In the genomic region with DNA sequence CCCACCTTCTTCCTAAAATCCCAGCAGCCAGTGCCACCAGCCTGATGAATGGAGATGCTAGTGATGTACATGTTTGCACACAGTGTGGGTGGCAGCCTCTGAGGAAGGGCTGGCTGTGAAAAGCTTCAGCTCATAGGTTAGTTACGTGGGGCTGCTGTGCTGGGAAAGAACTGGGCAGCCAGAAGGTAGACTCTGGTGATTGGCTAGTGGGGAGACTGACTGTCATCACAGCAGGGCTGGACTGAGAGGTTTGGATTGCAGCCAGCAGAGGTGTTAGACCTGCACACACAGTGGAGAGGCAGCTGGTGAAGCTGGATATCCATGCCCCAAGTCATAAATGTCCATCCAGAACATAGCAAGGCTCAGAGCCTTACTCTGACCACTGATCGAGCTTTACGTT, we compare ENCODE assay signal across 10 mouse cellular contexts. TPM values are rescaled to one million over a fixed set of nuclear protein-coding genes. Genes with fewer than 3 reads are reported as not detected.
DNase-seq lines count a peak whose midpoint lies in the region; ATAC-seq lines count a peak whose summit lies in the region.
"Had no signal": no experiment of that assay in that cellular context is flagged by ENCODE, and none has a peak within 500 bp of the region (broad histone marks: within the 10 kb centered on the region; RNA-seq: fewer than 3 reads in every experiment).

No protein-coding gene starts in this region.

- no peaks in the 10 kb centered on the region for H3K27me3 ChIP-seq in heart, embryonic 10.5 days (ENCODE audit: insufficient read depth, poor library complexity, severe bottlenecking)
- no peaks in the 10 kb centered on the region for H3K27me3 ChIP-seq in liver, embryonic 16.5 days (ENCODE audit: control insufficient read depth, insufficient read depth, low read depth, low read length)
- H3K27me3 ChIP-seq in liver, embryonic 12.5 days (replicated peaks) = no peaks in the 10 kb centered on the region
- H3K27me3 ChIP-seq in heart, embryonic 12.5 days (replicated peaks) = no peaks in the 10 kb centered on the region

- H3K9ac ChIP-seq in liver, embryonic 16.5 days (ENCODE audit: low read depth, low read length) = no peak overlapping the region
- no peak overlapping the region for H3K9ac ChIP-seq in liver, embryonic 12.5 days
- no peak overlapping the region for H3K9ac ChIP-seq in heart, embryonic 12.5 days

- intact Hi-C loops in heart, postnatal 10 days (cut with DNase I) = no loop called here

- peaks cover 49% of the 10 kb centered on the region for H3K4me1 ChIP-seq in heart, embryonic 10.5 days
- peaks cover 5% of the 10 kb centered on the region; the same call in 1 of the 2 replicates for H3K4me1 ChIP-seq in liver, embryonic 16.5 days (ENCODE audit: control insufficient read depth, low read depth, low read length)
- peaks cover 23% of the 10 kb centered on the region for H3K4me1 ChIP-seq in liver, embryonic 12.5 days
- H3K4me1 ChIP-seq in heart, embryonic 12.5 days (replicated peaks) = peaks cover 64% of the 10 kb centered on the region

- 71% methylated on average over 3 of the region's 3 CpGs for WGBS in heart, embryonic 10.5 days
- 72% methylated on average over 3 of the region's 3 CpGs for WGBS in liver, embryonic 16.5 days (ENCODE audit: insufficient replicate concordance)
- 72% methylated on average over 3 of the region's 3 CpGs for WGBS in liver, embryonic 12.5 days (ENCODE audit: insufficient replicate concordance)
- WGBS in heart, embryonic 12.5 days = 60% methylated on average over 3 of the region's 3 CpGs

- no peaks in the 10 kb centered on the region for H3K9me3 ChIP-seq in heart, embryonic 10.5 days
- no peaks in the 10 kb centered on the region for H3K9me3 ChIP-seq in liver, embryonic 16.5 days (replicated peaks; ENCODE audit: control insufficient read depth, low read length)
- no peaks in the 10 kb centered on the region for H3K9me3 ChIP-seq in liver, embryonic 12.5 days (replicated peaks)
- H3K9me3 ChIP-seq in heart, embryonic 12.5 days (replicated peaks) = no peaks in the 10 kb centered on the region

- ATAC-seq in liver, embryonic 16.5 days (ENCODE audit: low read depth) = peak; percentile 92
- no peak for ATAC-seq in liver, embryonic 12.5 days
- ATAC-seq in heart, embryonic 12.5 days (ENCODE audit: insufficient number of reproducible peaks, low FRiP score) = peak; percentile 62; the same call in 1 of the 2 replicates
- ATAC-seq in monocyte, adult 5-6 weeks (replicated peaks; ENCODE audit: insufficient number of reproducible peaks, low FRiP score, low TSS enrichment, poor library complexity, severe bottlenecking) = 0 out of 2 replicates have a peak, but pooled peaks have one; percentile 16

- no peak overlapping the region for H3K27ac ChIP-seq in heart, embryonic 10.5 days
- no peak overlapping the region for H3K27ac ChIP-seq in liver, embryonic 16.5 days (ENCODE audit: low read length)
- H3K27ac ChIP-seq in liver, embryonic 12.5 days = no peak overlapping the region
- H3K27ac ChIP-seq in heart, embryonic 12.5 days (ENCODE audit: poor library complexity, severe bottlenecking) = 0 out of 2 replicates have a peak overlapping the region, but pooled peaks have one; percentile 46

- no peak overlapping the region for H3K4me3 ChIP-seq in heart, embryonic 10.5 days
- H3K4me3 ChIP-seq in liver, embryonic 16.5 days (ENCODE audit: low read depth, low read length) = no peak overlapping the region
- no peak overlapping the region for H3K4me3 ChIP-seq in liver, embryonic 12.5 days
- H3K4me3 ChIP-seq in heart, embryonic 12.5 days = no peak overlapping the region

- DNase-seq in heart, embryonic 10.5 days (ENCODE audit: low spot score) = peak; percentile 84
- no peak for DNase-seq in heart, postnatal 10 days
- no peak for DNase-seq in urinary bladder, adult 2 months (ENCODE audit: low spot score)
- DNase-seq: adrenal gland, postnatal 10 days; kidney, postnatal 4 days; lung, postnatal 10 days had no signal

- H3K4me2 ChIP-seq in liver, embryonic 16.5 days (ENCODE audit: low read depth, low read length) = no peak overlapping the region
- H3K4me2 ChIP-seq in liver, embryonic 12.5 days = no peak overlapping the region
- H3K4me2 ChIP-seq in heart, embryonic 12.5 days = no peak overlapping the region

- H3K36me3 ChIP-seq in heart, embryonic 10.5 days = no peaks in the 10 kb centered on the region
- H3K36me3 ChIP-seq in liver, embryonic 16.5 days (ENCODE audit: control insufficient read depth, insufficient read depth) = no peaks in the 10 kb centered on the region
- peaks cover 8% of the 10 kb centered on the region; the same call in 1 of the 2 replicates for H3K36me3 ChIP-seq in liver, embryonic 12.5 days
- no peaks in the 10 kb centered on the region for H3K36me3 ChIP-seq in heart, embryonic 12.5 days

RNA-seq across cellular contexts. Expression of gene Rapgef1, which starts 27.1 kb away (rescaled TPM):
- 11.2 and 13.4 TPM in 2 replicates for polyA plus RNA-seq in heart, embryonic 10.5 days (2016; fragmentation: Nextera tagmentation; extraction: Ambion mirVana)
- total RNA-seq in heart, postnatal 10 days (2021) = 100 to 1,000 TPM in 1 of 2 experiments, 10 to 100 TPM in 1; 92.7 to 102 TPM
- 4.2 and 4.7 TPM in 2 replicates for polyA plus RNA-seq in liver, embryonic 16.5 days (2015; fragmentation: Nextera tagmentation; extraction: Ambion mirVana)
- polyA plus RNA-seq in liver, embryonic 12.5 days (2016; fragmentation: Nextera tagmentation; extraction: Ambion mirVana) = 10.1 and 10.8 TPM in 2 replicates
- 13.2 and 14.5 TPM in 2 replicates for polyA plus RNA-seq in heart, embryonic 12.5 days (2016; fragmentation: Nextera tagmentation; extraction: Ambion mirVana)
- 62.3 to 108 TPM (median 83.0 TPM) in 3 replicates for total RNA-seq in monocyte, adult 5-6 weeks (2017)
- 29.0 and 34.9 TPM in 2 replicates for polyA plus RNA-seq in urinary bladder, adult 2 months (2012; rRNA removed)
